Mouse (Mus musculus) lung, embryonic 15.5 days (tissue): ENCODE data around the gene Usp43. TPM values are rescaled to one million over a fixed set of nuclear protein-coding genes. Genes with fewer than 3 reads are reported as not detected.

ENCODE experiments used
- ATAC-seq: fragments of 200-750 bp; cut with Nextera tagmentation; 2 replicates; pipeline ENCODE4 v1.8.0; 2017; ENCODE audit warnings: moderate number of reproducible peaks, borderline replicate concordance; ENCODE audit not compliant: low FRiP score, low TSS enrichment; ENCODE audit errors: extremely low read depth
- H3K27ac ChIP-seq: fragments of 300-500 bp; sonication (generic); 2 replicates; pipeline ENCODE4 v1.5.1; 2015; ENCODE audit warnings: moderate library complexity, mild to moderate bottlenecking, inconsistent platforms
- H3K27me3 ChIP-seq: fragments of 300-500 bp; sonication (generic); 2 replicates; pipeline ENCODE4 v1.6.1; 2015; ENCODE audit warnings: inconsistent platforms
- H3K36me3 ChIP-seq: fragments of 300-500 bp; sonication (generic); 2 replicates; pipeline ENCODE4 v1.6.1; 2015; ENCODE audit warnings: inconsistent platforms
- H3K4me1 ChIP-seq: fragments of 300-500 bp; sonication (generic); 2 replicates; pipeline ENCODE4 v1.6.1; 2015; ENCODE audit warnings: inconsistent platforms
- H3K4me2 ChIP-seq: fragments of 300-500 bp; sonication (generic); 2 replicates; pipeline ENCODE4 v1.6.1; 2015; ENCODE audit warnings: inconsistent platforms, mild to moderate bottlenecking, moderate library complexity
- H3K4me3 ChIP-seq: fragments of 300-500 bp; sonication (generic); 2 replicates; pipeline ENCODE4 v1.5.1; 2015; ENCODE audit warnings: mild to moderate bottlenecking, inconsistent platforms
- H3K9ac ChIP-seq: fragments of 300-500 bp; sonication (generic); 2 replicates; pipeline ENCODE4 v1.6.1; 2015; ENCODE audit warnings: inconsistent platforms
- H3K9me3 ChIP-seq: fragments of 300-500 bp; sonication (generic); 2 replicates; pipeline ENCODE4 v1.6.1; 2016; ENCODE audit warnings: inconsistent platforms
- WGBS: fragments of 180-500 bp; shearing (Covaris S2); methylation state at CpG from one replicate; pipeline ENCODE4 v1.1.7; 2015; 5-methylcytosine and 5-hydroxymethylcytosine counted together
- polyA plus RNA-seq: library from polyadenylated mRNA; unstranded; fragments of >200 nt; fragmentation: Nextera tagmentation; extraction: Ambion mirVana; gene quantifications from 2 replicates; pipeline ENCODE4 v1.2.1, GENCODE M21; 2015

Gene Usp43
- polyA plus RNA-seq, 1 experiment from 2014 or later: 3.2 TPM

DNA sequence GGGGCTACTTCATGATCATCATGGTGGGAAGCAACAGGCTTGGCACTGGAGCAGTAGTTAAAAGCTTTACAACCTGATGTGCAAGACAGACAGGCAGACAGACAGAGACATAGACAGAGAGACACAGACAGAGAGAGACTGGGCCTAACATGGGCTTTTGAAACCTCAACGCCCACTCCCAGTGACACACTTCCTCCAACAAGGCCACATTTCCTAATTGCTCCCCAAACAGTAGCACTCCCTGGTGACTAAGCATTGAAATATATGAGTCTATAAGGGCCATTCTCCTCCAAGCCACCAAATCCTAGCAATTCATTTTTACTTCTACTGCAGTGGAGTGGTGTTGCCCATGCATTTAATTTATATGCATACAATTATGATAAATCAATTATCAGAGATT is 82.1 kb downstream of the Usp43 start:
- Histone ChIP-seq H3K27ac (no peak overlapping the region), H3K4me3 (no peak overlapping the region), H3K36me3 (no peaks in the 10 kb centered on the region), H3K4me2 (no peak overlapping the region), H3K9ac (no peak overlapping the region), H3K4me1 (peaks cover 10% of the 10 kb centered on the region; the same call in 1 of the 2 replicates), H3K27me3 (no peaks in the 10 kb centered on the region), H3K9me3 (no peaks in the 10 kb centered on the region)
- 86% methylated on average over 1 of the region's 1 CpGs for WGBS
- ATAC-seq: no peak

DNA sequence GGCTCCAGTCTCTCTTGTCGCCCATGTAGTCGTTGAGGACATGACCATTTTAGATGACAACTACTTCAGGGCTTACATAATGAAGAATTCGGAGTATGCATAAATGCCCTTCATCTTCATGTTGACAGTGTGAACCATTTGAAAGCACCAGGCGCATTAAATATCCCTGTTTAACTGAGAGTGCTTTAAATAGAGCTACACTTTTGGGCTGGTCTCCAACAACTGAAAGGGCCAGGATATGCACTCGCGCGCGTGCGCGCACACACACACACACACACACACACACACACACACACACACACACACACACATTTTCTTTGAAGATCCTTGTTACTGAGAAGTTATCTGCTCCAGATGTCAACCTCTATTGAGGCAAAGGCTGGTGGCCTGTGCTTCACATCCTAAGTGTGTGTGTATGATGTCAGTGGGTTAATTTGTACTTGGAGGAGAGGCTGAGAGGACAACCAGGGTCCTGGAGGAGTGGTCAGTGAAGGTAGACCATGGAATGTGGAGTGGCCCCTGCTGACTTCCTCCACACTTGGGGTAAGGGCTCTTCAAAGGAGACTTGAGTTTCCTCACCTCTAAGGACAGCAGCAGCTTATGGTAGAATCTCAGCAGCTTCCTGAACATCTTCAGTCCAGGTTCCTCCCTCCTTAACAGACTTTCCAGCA is 86.4 kb downstream of the Usp43 start:
- Histone ChIP-seq H3K27ac (no peak overlapping the region; the same call in 1 of the 2 replicates), H3K4me3 (no peak overlapping the region), H3K9me3 (no peaks in the 10 kb centered on the region), H3K36me3 (no peaks in the 10 kb centered on the region), H3K9ac (no peak overlapping the region), H3K27me3 (no peaks in the 10 kb centered on the region), H3K4me2 (no peak overlapping the region), H3K4me1 (peaks cover 10% of the 10 kb centered on the region; the same call in 1 of the 2 replicates)
- WGBS: 52% methylated on average over 10 of the region's 10 CpGs
- ATAC-seq: peak; percentile 52; the same call in 1 of the 2 replicates

DNA sequence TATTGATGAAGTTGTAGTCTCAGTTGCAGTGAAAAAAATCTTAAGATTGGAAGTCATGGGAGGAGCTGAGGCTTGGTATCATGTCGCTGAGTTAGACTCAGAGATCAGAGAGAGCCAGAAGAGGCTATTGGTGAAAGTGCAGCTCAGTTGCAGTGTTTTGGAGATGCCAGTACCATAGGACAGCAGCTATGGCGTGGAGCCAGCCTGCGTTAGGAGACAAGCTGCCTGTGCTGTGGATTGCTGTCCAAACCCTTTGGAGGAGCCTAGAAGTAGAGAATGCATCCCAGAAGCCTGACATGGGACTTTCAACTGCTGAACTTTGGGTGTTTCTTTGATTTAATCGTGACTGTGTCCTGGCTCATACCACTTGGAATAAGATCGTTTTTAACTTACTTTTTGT is 90.1 kb downstream of the Usp43 start:
- no peak overlapping the region for H3K4me3 ChIP-seq
- no peaks in the 10 kb centered on the region for H3K36me3 ChIP-seq
- H3K4me2 ChIP-seq: no peak overlapping the region
- no peaks in the 10 kb centered on the region for H3K27me3 ChIP-seq
- 48% methylated on average over 5 of the region's 5 CpGs for WGBS
- H3K27ac ChIP-seq: no peak overlapping the region
- H3K9ac ChIP-seq: no peak overlapping the region
- H3K9me3 ChIP-seq: no peaks in the 10 kb centered on the region
- peaks cover 22% of the 10 kb centered on the region for H3K4me1 ChIP-seq
- 0 out of 2 replicates have a peak, but pooled peaks have one; percentile 56 for ATAC-seq

DNA sequence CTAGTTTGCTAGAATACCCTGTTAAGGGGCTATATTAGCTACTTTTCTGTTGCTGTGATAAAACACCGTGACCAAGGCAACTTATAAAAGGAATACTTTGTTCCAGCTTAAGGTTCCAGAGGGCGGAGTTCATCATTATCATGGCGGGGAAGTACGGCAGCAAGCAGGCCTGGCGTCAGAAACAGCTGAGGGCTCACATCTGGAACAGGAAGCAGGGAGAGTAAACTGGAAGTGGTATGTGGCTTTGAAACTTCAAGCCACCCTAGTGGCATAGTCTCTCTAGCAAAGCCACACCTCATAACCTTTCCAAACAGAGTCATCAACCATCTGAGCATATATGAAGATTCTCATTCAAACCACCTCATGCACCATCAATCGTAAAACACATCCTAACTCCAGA is 92.4 kb downstream of the Usp43 start:
- H3K4me1 ChIP-seq: peaks cover 12% of the 10 kb centered on the region
- no peaks in the 10 kb centered on the region for H3K9me3 ChIP-seq
- no peak overlapping the region for H3K27ac ChIP-seq
- 65% methylated on average over 6 of the region's 6 CpGs for WGBS
- H3K36me3 ChIP-seq: no peaks in the 10 kb centered on the region
- no peaks in the 10 kb centered on the region for H3K27me3 ChIP-seq
- no peak overlapping the region for H3K4me3 ChIP-seq
- no peak overlapping the region for H3K4me2 ChIP-seq
- no peak for ATAC-seq
- no peak overlapping the region for H3K9ac ChIP-seq

DNA sequence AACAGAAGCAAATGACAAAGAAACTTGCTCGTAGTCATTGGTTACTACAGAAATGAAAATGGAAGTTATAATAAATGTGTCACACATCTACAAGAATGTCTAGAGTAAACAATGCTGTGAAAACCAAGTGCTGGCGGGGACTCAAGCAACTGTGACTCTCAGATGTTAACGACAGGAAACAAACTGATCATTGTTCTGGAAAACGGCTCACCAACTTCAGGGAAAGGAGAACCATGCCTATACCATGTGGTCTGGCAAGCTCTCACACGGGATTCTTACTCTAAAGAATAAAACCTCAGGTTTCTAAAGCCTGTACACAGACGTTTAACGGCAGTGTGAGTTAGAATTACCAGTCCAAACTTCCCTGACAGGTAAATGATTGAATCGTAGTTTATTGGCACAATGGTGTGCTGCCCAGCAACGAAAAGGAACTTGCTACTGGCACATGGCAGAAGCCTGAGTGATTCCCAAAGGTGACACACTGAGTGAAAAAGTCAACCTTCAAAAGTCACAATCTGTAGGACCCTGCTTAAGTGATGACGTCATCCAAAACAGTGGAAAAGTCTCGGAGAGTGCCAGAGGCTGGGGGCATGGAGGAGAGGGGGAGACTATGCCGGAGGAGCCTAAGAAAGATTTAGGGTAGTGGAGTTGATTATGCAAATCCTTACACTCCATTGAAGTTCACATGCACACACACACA is 93.4 kb downstream of the Usp43 start:
- peak overlapping the region; percentile 9 for H3K4me2 ChIP-seq
- 13% methylated on average over 12 of the region's 12 CpGs for WGBS
- peak overlapping the region; percentile 12 for H3K27ac ChIP-seq

DNA sequence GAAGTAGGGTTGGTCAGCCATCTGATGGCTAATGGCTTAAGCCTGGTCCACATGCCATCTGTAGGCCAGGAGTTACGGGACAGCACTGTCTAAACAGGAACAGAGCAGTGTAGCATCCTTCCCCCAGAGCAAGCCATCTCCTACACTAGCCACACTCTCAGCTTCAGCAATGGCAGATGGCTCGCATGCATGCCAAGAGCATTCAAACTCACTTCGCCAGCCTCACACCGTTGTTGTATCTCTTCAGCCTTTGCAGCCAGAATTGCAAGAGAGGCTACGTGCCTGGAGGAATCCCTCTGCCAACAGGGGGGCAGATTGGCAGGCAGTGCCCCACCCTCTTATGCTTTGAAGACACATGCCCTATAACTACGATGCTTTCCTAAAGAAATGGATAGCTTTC is 100.4 kb downstream of the Usp43 start:
- Histone ChIP-seq H3K9me3 (no peaks in the 10 kb centered on the region), H3K36me3 (no peaks in the 10 kb centered on the region), H3K27ac (no peak overlapping the region), H3K4me1 (peaks cover 2% of the 10 kb centered on the region; the same call in 1 of the 2 replicates), H3K9ac (no peak overlapping the region), H3K4me3 (no peak overlapping the region), H3K4me2 (no peak overlapping the region), H3K27me3 (no peaks in the 10 kb centered on the region)
- ATAC-seq: no peak
- WGBS: 86% methylated on average over 6 of the region's 6 CpGs

More for the DNA sequence above, 93.4 kb downstream of the Usp43 start:
- no peak overlapping the region for H3K4me3 ChIP-seq
- no peaks in the 10 kb centered on the region for H3K27me3 ChIP-seq
- H3K9ac ChIP-seq: no peak overlapping the region
- peak; percentile 74; the same call in 1 of the 2 replicates for ATAC-seq
- no peaks in the 10 kb centered on the region for H3K9me3 ChIP-seq
- peaks cover 12% of the 10 kb centered on the region for H3K4me1 ChIP-seq
- H3K36me3 ChIP-seq: no peaks in the 10 kb centered on the region

DNA sequence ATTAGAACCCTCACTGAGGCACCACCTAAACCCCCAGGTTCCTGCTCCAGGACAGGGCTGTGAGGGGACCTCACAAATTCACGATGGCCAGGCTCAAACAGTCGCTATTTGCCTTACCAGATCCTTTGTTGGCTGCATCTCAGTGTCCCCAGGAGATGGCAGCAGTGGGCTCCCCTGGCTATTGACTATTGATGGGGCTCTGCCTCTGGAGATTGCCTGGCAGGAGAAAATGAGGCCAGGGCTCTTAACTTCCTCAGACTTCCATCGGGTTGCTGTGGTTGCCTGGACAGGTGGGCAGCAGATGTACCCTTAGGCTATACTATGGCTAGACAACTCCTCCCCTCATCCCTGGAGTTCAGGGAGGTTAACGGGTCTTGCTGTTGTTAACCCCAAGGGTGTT is 101.7 kb downstream of the Usp43 start:
- Histone ChIP-seq H3K4me3 (no peak overlapping the region), H3K36me3 (no peaks in the 10 kb centered on the region), H3K9ac (no peak overlapping the region), H3K4me1 (peaks cover 2% of the 10 kb centered on the region; the same call in 1 of the 2 replicates), H3K27me3 (no peaks in the 10 kb centered on the region), H3K9me3 (no peaks in the 10 kb centered on the region), H3K4me2 (no peak overlapping the region), H3K27ac (no peak overlapping the region)
- ATAC-seq: no peak
- 27% methylated on average over 4 of the region's 4 CpGs for WGBS

DNA sequence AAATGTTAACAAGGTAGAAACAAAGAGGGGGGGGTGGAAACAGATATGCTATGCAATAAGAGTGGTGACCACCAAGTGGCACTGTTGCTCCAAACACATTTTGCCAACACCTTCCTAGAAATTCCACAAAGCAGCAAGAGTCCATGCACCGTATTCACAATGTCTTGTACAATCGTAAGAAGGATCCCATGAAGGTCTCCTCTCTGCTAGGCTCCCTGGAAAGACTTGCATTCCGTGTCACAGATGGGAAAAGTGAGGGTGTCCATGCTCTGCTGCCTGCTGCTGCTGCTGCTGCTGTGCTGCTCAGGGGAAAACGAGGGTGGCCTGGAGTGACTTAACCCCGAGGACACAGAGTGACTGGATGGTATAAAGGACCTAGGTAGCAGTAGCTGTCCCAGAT is 102.3 kb downstream of the Usp43 start:
- no peaks in the 10 kb centered on the region for H3K36me3 ChIP-seq
- no peak overlapping the region for H3K4me3 ChIP-seq
- peaks cover 2% of the 10 kb centered on the region; the same call in 1 of the 2 replicates for H3K4me1 ChIP-seq
- no peaks in the 10 kb centered on the region for H3K9me3 ChIP-seq
- no peaks in the 10 kb centered on the region for H3K27me3 ChIP-seq
- H3K27ac ChIP-seq: no peak overlapping the region
- no peak overlapping the region for H3K9ac ChIP-seq
- ATAC-seq: no peak
- 8% methylated on average over 5 of the region's 5 CpGs for WGBS
- H3K4me2 ChIP-seq: peak overlapping the region; percentile 39

GRCm38 (mm10) chr11:67811535-67811934 is 110.4 kb downstream of the Usp43 start:
- Histone ChIP-seq H3K9ac (no peak overlapping the region), H3K4me3 (no peak overlapping the region), H3K27me3 (no peaks in the 10 kb centered on the region), H3K9me3 (no peaks in the 10 kb centered on the region), H3K27ac (no peak overlapping the region), H3K36me3 (no peaks in the 10 kb centered on the region), H3K4me2 (no peak overlapping the region), H3K4me1 (no peaks in the 10 kb centered on the region)
- ATAC-seq: no peak
- WGBS: 65% methylated on average over 6 of the region's 6 CpGs

GRCm38 (mm10) chr11:67808051-67808450 is 113.9 kb downstream of the Usp43 start:
- H3K9me3 ChIP-seq: no peaks in the 10 kb centered on the region
- no peak for ATAC-seq
- no peaks in the 10 kb centered on the region for H3K4me1 ChIP-seq
- WGBS: 75% methylated on average over 5 of the region's 5 CpGs
- no peak overlapping the region for H3K4me3 ChIP-seq
- no peak overlapping the region for H3K9ac ChIP-seq
- no peak overlapping the region for H3K27ac ChIP-seq
- no peaks in the 10 kb centered on the region for H3K36me3 ChIP-seq
- H3K4me2 ChIP-seq: no peak overlapping the region
- H3K27me3 ChIP-seq: no peaks in the 10 kb centered on the region

- Histone ChIP-seq H3K27ac (no peak overlapping the region), H3K9ac (no peak overlapping the region), H3K4me1 (no peaks in the 10 kb centered on the region), H3K27me3 (no peaks in the 10 kb centered on the region), H3K4me3 (no peak overlapping the region), H3K9me3 (no peaks in the 10 kb centered on the region), H3K4me2 (no peak overlapping the region), H3K36me3 (no peaks in the 10 kb centered on the region)
- WGBS: 68% methylated on average over 11 of the region's 11 CpGs
- ATAC-seq: no peak
These were observed 114.9 kb downstream of the Usp43 start for GRCm38 (mm10) chr11:67806832-67807597.

DNA sequence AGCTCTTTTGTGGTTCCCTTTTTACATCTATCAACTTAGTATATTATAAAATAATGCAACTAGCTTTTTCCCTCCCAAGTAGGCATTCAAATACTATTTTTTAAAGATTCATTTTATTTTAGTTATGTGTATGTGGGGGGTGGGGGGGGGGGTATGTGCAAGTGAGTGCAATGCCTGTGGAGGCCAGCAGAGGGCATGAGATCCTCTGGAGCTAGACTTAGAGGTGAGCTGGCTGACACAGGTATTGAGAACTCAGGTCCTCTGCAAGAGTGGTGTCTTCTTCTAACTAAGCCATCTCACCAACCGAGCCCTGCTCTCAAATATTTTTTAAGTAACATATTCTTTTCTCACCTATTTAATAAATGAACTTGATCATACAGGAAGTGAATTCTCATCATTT is 116.4 kb downstream of the Usp43 start:
- H3K4me2 ChIP-seq: no peak overlapping the region
- no peaks in the 10 kb centered on the region for H3K36me3 ChIP-seq
- no peak overlapping the region for H3K27ac ChIP-seq
- H3K9me3 ChIP-seq: no peaks in the 10 kb centered on the region
- no peaks in the 10 kb centered on the region for H3K27me3 ChIP-seq
- no peaks in the 10 kb centered on the region for H3K4me1 ChIP-seq
- 90% methylated on average over 1 of the region's 1 CpGs for WGBS
- ATAC-seq: no peak
- no peak overlapping the region for H3K9ac ChIP-seq
- no peak overlapping the region for H3K4me3 ChIP-seq
